Mouse (Mus musculus): Measurements from ENCODE around the gene Ubqln1. TPM values are rescaled to one million over a fixed set of nuclear protein-coding genes. Genes with fewer than 3 reads are reported as not detected.

Gene Ubqln1
- polyA plus RNA-seq, 2 experiments: 78.5 to 86.5 TPM

DNA sequence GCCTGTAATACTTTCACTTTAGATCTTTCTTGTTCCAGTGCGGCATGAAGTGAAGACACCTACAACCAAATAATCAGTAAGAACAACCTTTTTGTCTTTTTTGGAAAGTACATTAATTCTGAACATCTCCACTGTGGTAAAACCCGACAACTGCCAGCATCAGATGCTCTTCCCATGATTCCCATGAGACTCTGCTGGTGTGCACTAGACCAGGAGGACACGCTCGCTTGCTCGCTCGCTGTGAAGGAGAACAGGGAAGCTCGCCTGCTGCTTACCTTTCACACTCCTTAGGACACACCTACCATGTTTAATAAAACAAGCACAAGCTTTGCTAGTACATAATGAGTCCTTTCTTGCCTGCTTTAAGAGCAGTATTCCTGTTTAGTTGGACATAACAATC is 21.1 kb upstream of the Ubqln1 start:
- TF ChIP-seq POLR2A (IDR thresholded peaks at IDR 0.05; ENCODE audit: borderline replicate concordance, extremely low read depth, insufficient read depth, insufficient read length): no peak
- no peak overlapping the region for H3K9ac ChIP-seq (ENCODE audit: low read depth, low read length, severe bottlenecking)
- 92% methylated on average over 7 of the region's 7 CpGs for WGBS

DNA sequence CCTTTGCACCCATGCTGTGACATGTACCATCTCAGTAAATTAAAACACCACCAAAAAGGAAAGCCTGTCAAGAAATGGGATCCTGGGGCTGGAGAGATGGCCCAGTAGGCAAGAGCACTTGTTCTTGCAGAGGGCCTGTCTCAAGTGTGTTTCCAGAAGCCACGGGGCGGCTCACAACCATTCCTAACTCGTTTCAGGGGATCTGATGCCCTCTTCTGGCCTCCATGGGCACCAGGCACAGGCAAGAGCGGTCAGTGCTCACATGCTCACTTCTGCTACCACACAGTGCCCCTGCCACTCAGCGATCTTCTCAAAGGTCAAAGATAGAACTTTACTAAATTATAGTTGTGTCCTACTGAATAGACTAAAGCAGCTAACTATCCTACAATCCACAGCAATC is 17.2 kb upstream of the Ubqln1 start:
- DNase-seq (ENCODE audit: low spot score) (no peak), ATAC-seq (ENCODE audit: low FRiP score, low read depth) (no peak)
- Histone ChIP-seq H3K27me3 (ENCODE audit: control insufficient read depth, insufficient read depth, low read length) (no peaks in the 10 kb centered on the region), H3K36me3 (ENCODE audit: control insufficient read depth, insufficient read depth, low read length) (peaks cover 23% of the 10 kb centered on the region), H3K4me2 (replicated peaks; ENCODE audit: low read depth, low read length, severe bottlenecking) (no peak overlapping the region), H3K27ac (replicated peaks; ENCODE audit: low read depth, low read length) (no peak overlapping the region), H3K9me3 (ENCODE audit: control insufficient read depth, low read length) (no peaks in the 10 kb centered on the region), H3K9ac (ENCODE audit: low read depth, low read length, severe bottlenecking) (no peak overlapping the region), H3K4me3 (replicated peaks; ENCODE audit: low read length) (no peak overlapping the region), H3K4me1 (ENCODE audit: control insufficient read depth, insufficient read depth, low read length) (no peaks in the 10 kb centered on the region)
- whole genome bisulfite sequencing: 44% methylated on average over 5 of the region's 5 CpGs
- no peak for TF ChIP-seq POLR2A (IDR thresholded peaks at IDR 0.05; ENCODE audit: borderline replicate concordance, extremely low read depth, insufficient read depth, insufficient read length)

More for the DNA sequence above, 21.1 kb upstream of the Ubqln1 start:
- Histone ChIP-seq H3K4me1 (ENCODE audit: control insufficient read depth, insufficient read depth, low read length) (no peaks in the 10 kb centered on the region), H3K4me3 (replicated peaks; ENCODE audit: low read length) (no peak overlapping the region), H3K36me3 (ENCODE audit: control insufficient read depth, insufficient read depth, low read length) (peaks cover 29% of the 10 kb centered on the region), H3K27ac (replicated peaks; ENCODE audit: low read depth, low read length) (no peak overlapping the region), H3K4me2 (replicated peaks; ENCODE audit: low read depth, low read length, severe bottlenecking) (no peak overlapping the region), H3K27me3 (ENCODE audit: control insufficient read depth, insufficient read depth, low read length) (no peaks in the 10 kb centered on the region), H3K9me3 (ENCODE audit: control insufficient read depth, low read length) (no peaks in the 10 kb centered on the region)
- ATAC-seq (ENCODE audit: low FRiP score, low read depth): no peak
- DNase-seq (ENCODE audit: low spot score): no peak

- Histone ChIP-seq H3K4me1 (ENCODE audit: control insufficient read depth, insufficient read depth, low read length) (no peaks in the 10 kb centered on the region), H3K27ac (replicated peaks; ENCODE audit: low read depth, low read length) (no peak overlapping the region), H3K27me3 (ENCODE audit: control insufficient read depth, insufficient read depth, low read length) (no peaks in the 10 kb centered on the region), H3K4me2 (replicated peaks; ENCODE audit: low read depth, low read length, severe bottlenecking) (no peak overlapping the region), H3K36me3 (ENCODE audit: control insufficient read depth, insufficient read depth, low read length) (peaks cover 21% of the 10 kb centered on the region), H3K9ac (ENCODE audit: low read depth, low read length, severe bottlenecking) (no peak overlapping the region), H3K4me3 (replicated peaks; ENCODE audit: low read length) (no peak overlapping the region), H3K9me3 (ENCODE audit: control insufficient read depth, low read length) (no peaks in the 10 kb centered on the region)
- DNase-seq (ENCODE audit: low spot score): no peak
- ATAC-seq (ENCODE audit: low FRiP score, low read depth): no peak
- TF ChIP-seq POLR2A (IDR thresholded peaks at IDR 0.05; ENCODE audit: borderline replicate concordance, extremely low read depth, insufficient read depth, insufficient read length): no peak
- 92% methylated on average over 8 of the region's 8 CpGs for WGBS
Measured at GRCm38 (mm10) chr13:58232070-58232469, 16.6 kb upstream of the Ubqln1 start.

DNA sequence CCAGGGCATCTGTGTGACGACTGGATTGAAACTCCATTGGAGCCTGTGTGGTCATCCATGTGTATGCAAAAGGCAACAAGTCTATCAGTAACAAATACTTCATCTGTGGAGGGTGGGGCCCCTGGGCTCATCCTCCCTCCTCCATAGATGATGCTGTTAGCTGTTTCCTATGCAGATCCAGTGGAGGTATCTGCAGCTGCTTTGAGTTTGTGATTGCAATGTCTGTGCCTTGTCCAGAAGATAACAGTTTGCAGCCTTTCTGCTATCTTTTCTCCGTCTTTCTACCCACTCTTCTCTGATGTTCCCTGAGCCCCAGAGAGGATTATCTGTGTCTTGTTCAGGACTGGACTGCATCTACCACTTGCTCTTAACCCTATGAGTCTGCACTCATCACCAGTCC is 13.2 kb upstream of the Ubqln1 start:
- H3K27ac ChIP-seq (replicated peaks; ENCODE audit: low read depth, low read length): no peak overlapping the region
- H3K4me2 ChIP-seq (replicated peaks; ENCODE audit: low read depth, low read length, severe bottlenecking): no peak overlapping the region
- DNase-seq (ENCODE audit: low spot score) (no peak), ATAC-seq (ENCODE audit: low FRiP score, low read depth) (no peak)
- H3K9ac ChIP-seq (ENCODE audit: low read depth, low read length, severe bottlenecking): no peak overlapping the region
- H3K4me1 ChIP-seq (ENCODE audit: control insufficient read depth, insufficient read depth, low read length): no peaks in the 10 kb centered on the region
- peaks cover 2% of the 10 kb centered on the region for H3K36me3 ChIP-seq (ENCODE audit: control insufficient read depth, insufficient read depth, low read length)
- WGBS: 91% methylated on average over 2 of the region's 2 CpGs
- no peak for TF ChIP-seq POLR2A (IDR thresholded peaks at IDR 0.05; ENCODE audit: borderline replicate concordance, extremely low read depth, insufficient read depth, insufficient read length)
- H3K27me3 ChIP-seq (ENCODE audit: control insufficient read depth, insufficient read depth, low read length): no peaks in the 10 kb centered on the region
- H3K9me3 ChIP-seq (ENCODE audit: control insufficient read depth, low read length): no peaks in the 10 kb centered on the region
- H3K4me3 ChIP-seq (replicated peaks; ENCODE audit: low read length): no peak overlapping the region

DNA sequence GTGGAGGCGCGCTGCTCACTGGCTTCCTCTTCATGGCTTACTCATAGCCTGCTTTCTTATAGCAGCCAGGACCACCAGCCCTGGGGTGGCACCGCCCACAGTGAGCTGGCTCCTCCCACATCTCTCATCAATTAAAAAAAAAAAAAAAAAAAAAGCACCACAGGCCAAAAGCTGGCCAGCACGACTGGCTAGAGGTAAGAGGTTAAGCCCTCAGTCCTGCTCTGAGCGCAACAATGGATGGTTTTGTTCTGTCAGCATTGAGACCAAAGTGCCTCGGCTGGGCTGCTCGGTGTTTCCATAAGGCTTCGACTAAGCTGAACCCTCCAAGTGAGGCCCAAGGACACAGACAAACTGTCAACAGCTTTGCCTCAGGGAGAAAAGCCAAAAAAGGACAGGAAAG is 10.2 kb upstream of the Ubqln1 start:
- WGBS: 82% methylated on average over 8 of the region's 8 CpGs
- Histone ChIP-seq H3K9ac (ENCODE audit: low read depth, low read length, severe bottlenecking) (no peak overlapping the region), H3K4me2 (replicated peaks; ENCODE audit: low read depth, low read length, severe bottlenecking) (no peak overlapping the region), H3K4me3 (replicated peaks; ENCODE audit: low read length) (no peak overlapping the region), H3K36me3 (ENCODE audit: control insufficient read depth, insufficient read depth, low read length) (no peaks in the 10 kb centered on the region), H3K9me3 (ENCODE audit: control insufficient read depth, low read length) (no peaks in the 10 kb centered on the region), H3K27me3 (ENCODE audit: control insufficient read depth, insufficient read depth, low read length) (no peaks in the 10 kb centered on the region), H3K27ac (replicated peaks; ENCODE audit: low read depth, low read length) (no peak overlapping the region), H3K4me1 (ENCODE audit: control insufficient read depth, insufficient read depth, low read length) (no peaks in the 10 kb centered on the region)
- no peak for DNase-seq (ENCODE audit: low spot score)
- no peak for TF ChIP-seq POLR2A (IDR thresholded peaks at IDR 0.05; ENCODE audit: borderline replicate concordance, extremely low read depth, insufficient read depth, insufficient read length)
- ATAC-seq (ENCODE audit: low FRiP score, low read depth): no peak

DNA sequence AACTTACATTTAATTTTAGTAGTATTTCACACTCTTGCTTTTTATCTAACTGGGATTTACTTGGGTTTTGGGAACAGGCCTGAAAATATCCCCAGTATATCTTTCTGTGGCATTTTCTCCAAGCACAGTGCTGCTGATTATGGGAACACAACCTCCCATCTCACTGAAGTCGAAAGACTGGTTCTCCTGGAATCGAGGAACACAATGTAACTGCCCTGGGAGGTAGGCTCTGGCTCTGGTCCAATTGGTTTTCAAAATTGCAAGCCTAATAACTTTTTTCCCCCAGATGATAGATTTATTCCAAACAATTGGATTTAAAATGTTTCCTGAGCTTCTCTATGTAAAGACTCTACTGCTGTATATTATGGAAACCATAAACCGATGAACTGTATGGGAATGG is 4.8 kb upstream of the Ubqln1 start:
- TF ChIP-seq POLR2A (IDR thresholded peaks at IDR 0.05; ENCODE audit: borderline replicate concordance, extremely low read depth, insufficient read depth, insufficient read length): no peak
- no peak overlapping the region for H3K4me3 ChIP-seq (replicated peaks; ENCODE audit: low read length)
- 64% methylated on average over 3 of the region's 3 CpGs for WGBS
- H3K4me1 ChIP-seq (ENCODE audit: control insufficient read depth, insufficient read depth, low read length): peaks cover 6% of the 10 kb centered on the region
- H3K9me3 ChIP-seq (ENCODE audit: control insufficient read depth, low read length): no peaks in the 10 kb centered on the region
- ATAC-seq (ENCODE audit: low FRiP score, low read depth) (no peak), DNase-seq (ENCODE audit: low spot score) (peak; percentile 49)
- H3K9ac ChIP-seq (ENCODE audit: low read depth, low read length, severe bottlenecking): no peak overlapping the region
- H3K36me3 ChIP-seq (ENCODE audit: control insufficient read depth, insufficient read depth, low read length): no peaks in the 10 kb centered on the region
- H3K4me2 ChIP-seq (replicated peaks; ENCODE audit: low read depth, low read length, severe bottlenecking): no peak overlapping the region
- no peaks in the 10 kb centered on the region for H3K27me3 ChIP-seq (ENCODE audit: control insufficient read depth, insufficient read depth, low read length)
- H3K27ac ChIP-seq (replicated peaks; ENCODE audit: low read depth, low read length): no peak overlapping the region

All from limb, embryonic 14.5 days (tissue).